Mouse (Mus musculus) forebrain, embryonic 10.5 days (tissue): Measurements from ENCODE around the gene Brd9. TPM values are rescaled to one million over a fixed set of nuclear protein-coding genes. Genes with fewer than 3 reads are reported as not detected.
A peak's percentile ranks its signal among the peaks of the same experiment; 100 is the strongest.

ENCODE experiments used
- DNase-seq: peaks from one replicate; pipeline ENCODE4 v3.0.0-alpha.2; 2017; ENCODE audit warnings: low spot score; ENCODE audit errors: extremely low spot score
- H3K27ac ChIP-seq: fragments of 300-500 bp; sonication (generic); 2 replicates; pipeline ENCODE4 v1.5.1; 2016; ENCODE audit warnings: mild to moderate bottlenecking
- H3K27me3 ChIP-seq: fragments of 300-500 bp; sonication (generic); 2 replicates; pipeline ENCODE4 v1.6.1; 2016; ENCODE audit warnings: mild to moderate bottlenecking; ENCODE audit not compliant: poor library complexity, severe bottlenecking
- H3K36me3 ChIP-seq: fragments of 300-500 bp; sonication (generic); replicated peaks from 2 replicates; pipeline ENCODE4 v1.6.1; 2016; ENCODE audit warnings: mild to moderate bottlenecking, moderate library complexity
- H3K4me1 ChIP-seq: fragments of 300-500 bp; sonication (generic); 2 replicates; pipeline ENCODE4 v1.6.1; 2016
- H3K4me3 ChIP-seq: fragments of 300-500 bp; sonication (generic); 2 replicates; pipeline ENCODE4 v1.5.1; 2016; ENCODE audit warnings: mild to moderate bottlenecking, moderate library complexity
- H3K9me3 ChIP-seq: fragments of 300-500 bp; sonication (generic); 2 replicates; pipeline ENCODE4 v1.6.1; 2016; ENCODE audit warnings: mild to moderate bottlenecking, moderate library complexity
- WGBS: fragments of 180-500 bp; shearing (Covaris S2); methylation state at CpG from one replicate; pipeline ENCODE4 v1.1.7; 2016; 5-methylcytosine and 5-hydroxymethylcytosine counted together
- polyA plus RNA-seq: library from polyadenylated mRNA; unstranded; fragments of >200 nt; fragmentation: Nextera tagmentation; extraction: Ambion mirVana; gene quantifications from 2 replicates; pipeline ENCODE4 v1.2.1, GENCODE M21; 2016

Gene Brd9
- polyA plus RNA-seq, 1 experiment from 2014 or later, result 53.6 TPM

DNA sequence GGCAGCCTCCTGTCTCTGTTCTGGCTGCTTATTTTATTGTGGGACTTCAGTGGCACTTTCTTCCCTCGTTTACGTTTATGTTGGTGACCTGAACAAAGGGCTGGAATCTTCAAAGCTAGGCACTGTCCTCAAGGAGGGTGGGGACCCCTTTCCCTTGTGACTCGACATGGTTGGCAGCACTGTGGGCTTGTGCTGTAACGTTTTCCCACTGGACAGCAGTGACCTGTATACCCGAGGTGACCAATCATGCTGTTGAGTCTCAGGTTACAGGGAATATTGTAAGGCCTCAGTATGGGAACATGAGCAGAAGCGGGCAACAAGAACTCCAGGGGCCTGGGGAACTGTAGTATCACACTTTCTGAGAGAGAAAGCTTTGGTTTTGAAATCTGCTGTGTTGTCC lies 17.1 kb downstream of the Brd9 start:
- Histone ChIP-seq H3K27ac (no peak overlapping the region), H3K9me3 (no peaks in the 10 kb centered on the region), H3K4me1 (no peaks in the 10 kb centered on the region), H3K27me3 (no peaks in the 10 kb centered on the region), H3K4me3 (no peak overlapping the region), H3K36me3 (peaks cover 95% of the 10 kb centered on the region)
- WGBS, result 76% methylated on average over 6 of the region's 6 CpGs
- no peak for DNase-seq

DNA sequence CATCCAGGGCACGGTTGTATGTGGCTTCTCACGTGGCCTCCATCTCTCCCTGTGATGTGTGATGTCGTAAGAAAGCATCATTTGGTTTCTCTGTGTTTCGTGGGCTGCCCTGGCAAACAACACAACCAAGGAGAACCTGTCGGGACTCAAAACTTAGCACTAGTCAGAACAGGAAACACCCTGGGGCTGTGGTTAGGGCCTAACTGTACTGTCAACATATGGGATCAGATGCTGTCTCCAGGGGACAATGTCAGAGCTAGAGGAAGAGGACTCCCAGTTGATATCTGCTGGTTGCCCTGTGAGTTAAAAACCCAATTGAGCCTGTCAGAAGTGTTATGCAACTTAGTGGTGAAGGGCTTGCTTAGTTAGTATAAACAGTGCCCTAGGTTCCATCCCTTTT lies 17.9 kb downstream of the Brd9 start:
- Histone ChIP-seq H3K9me3 (no peaks in the 10 kb centered on the region), H3K27ac (no peak overlapping the region), H3K27me3 (no peaks in the 10 kb centered on the region), H3K36me3 (peaks cover 95% of the 10 kb centered on the region), H3K4me3 (no peak overlapping the region), H3K4me1 (no peaks in the 10 kb centered on the region)
- DNase-seq, result no peak
- whole genome bisulfite sequencing, result 86% methylated on average over 5 of the region's 5 CpGs

DNA sequence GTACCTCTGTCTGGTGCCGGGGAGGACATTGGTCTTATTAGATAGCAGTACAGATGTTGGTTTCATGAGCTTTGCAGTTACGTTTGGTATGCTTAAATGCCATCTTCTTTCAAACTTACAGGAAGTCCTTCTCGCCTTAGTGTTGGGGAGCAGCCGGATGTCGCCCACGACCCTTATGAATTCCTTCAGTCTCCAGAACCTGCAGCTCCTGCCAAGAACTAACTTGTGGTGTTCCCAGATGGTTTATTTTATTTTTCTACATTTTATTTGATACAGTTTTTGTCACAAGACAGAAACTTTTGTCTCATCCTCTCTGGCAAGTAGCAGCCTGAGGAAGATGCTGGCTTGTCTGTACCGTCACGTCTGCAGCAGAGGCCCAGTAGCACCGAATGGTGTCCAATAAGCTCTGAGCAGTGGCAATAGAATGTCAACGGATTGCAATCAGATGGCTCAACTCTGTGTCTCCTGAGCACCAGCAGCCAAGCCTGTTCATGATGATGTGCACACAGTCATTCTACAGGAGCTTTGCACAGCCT lies 22.6 kb downstream of the Brd9 start:
- Histone ChIP-seq H3K4me1 (no peaks in the 10 kb centered on the region), H3K27me3 (no peaks in the 10 kb centered on the region), H3K4me3 (no peak overlapping the region), H3K36me3 (peaks cover 70% of the 10 kb centered on the region), H3K27ac (no peak overlapping the region), H3K9me3 (no peaks in the 10 kb centered on the region)
- WGBS, result 93% methylated on average over 10 of the region's 10 CpGs
- no peak for DNase-seq

- Histone ChIP-seq H3K27me3 (no peaks in the 10 kb centered on the region), H3K4me1 (no peaks in the 10 kb centered on the region), H3K9me3 (no peaks in the 10 kb centered on the region), H3K27ac (no peak overlapping the region), H3K36me3 (peaks cover 61% of the 10 kb centered on the region), H3K4me3 (no peak overlapping the region)
- DNase-seq, result no peak
- 85% methylated on average over 4 of the region's 4 CpGs for WGBS
Measured at GRCm38 (mm10) chr13:73961177-73961576, 23.6 kb downstream of the Brd9 start.

- 89% methylated on average over 5 of the region's 5 CpGs for WGBS
- H3K27me3 ChIP-seq, result no peaks in the 10 kb centered on the region
- no peaks in the 10 kb centered on the region for H3K9me3 ChIP-seq
- peaks cover 39% of the 10 kb centered on the region for H3K36me3 ChIP-seq
- no peak for DNase-seq
- no peak within 1 kb of the TSS for H3K27ac ChIP-seq
- no peaks in the 10 kb centered on the region for H3K4me1 ChIP-seq
- no peak within 1 kb of the TSS for H3K4me3 ChIP-seq
Measured at GRCm38 (mm10) chr13:73963551-73963950, 25.9 kb downstream of the Brd9 start, which contains the start of gene Zdhhc11. TSS of gene Zdhhc11 (plus strand) at chr13:73963851.

- H3K27ac ChIP-seq, result no peak overlapping the region
- peak; percentile 59 for DNase-seq
- 43% methylated on average over 12 of the region's 12 CpGs for WGBS
- no peaks in the 10 kb centered on the region for H3K36me3 ChIP-seq
- no peaks in the 10 kb centered on the region for H3K9me3 ChIP-seq
- H3K4me3 ChIP-seq, result no peak overlapping the region
- 0 out of 2 replicates have a peak, but pooled peaks cover 4% of the 10 kb centered on the region for H3K4me1 ChIP-seq
- H3K27me3 ChIP-seq, result no peaks in the 10 kb centered on the region
Measured at GRCm38 (mm10) chr13:73970545-73971448, 33.2 kb downstream of the Brd9 start.

- WGBS, result 87% methylated on average over 3 of the region's 3 CpGs
- Histone ChIP-seq H3K9me3 (no peaks in the 10 kb centered on the region), H3K4me3 (no peak overlapping the region)
Measured at GRCm38 (mm10) chr13:73974523-73974922, 36.9 kb downstream of the Brd9 start.

GRCm38 (mm10) chr13:73976935-73977334 lies 39.3 kb downstream of the Brd9 start:
- Histone ChIP-seq H3K36me3 (no peaks in the 10 kb centered on the region), H3K27ac (no peak overlapping the region), H3K9me3 (no peaks in the 10 kb centered on the region), H3K4me1 (no peaks in the 10 kb centered on the region), H3K4me3 (no peak overlapping the region), H3K27me3 (no peaks in the 10 kb centered on the region)
- DNase-seq, result no peak
- 92% methylated on average over 5 of the region's 5 CpGs for WGBS

More at GRCm38 (mm10) chr13:73974523-73974922, 36.9 kb downstream of the Brd9 start:
- no peaks in the 10 kb centered on the region for H3K36me3 ChIP-seq
- no peak for DNase-seq
- H3K27me3 ChIP-seq, result no peaks in the 10 kb centered on the region
- no peak overlapping the region for H3K27ac ChIP-seq
- 0 out of 2 replicates have a peak, but pooled peaks cover 4% of the 10 kb centered on the region for H3K4me1 ChIP-seq

DNA sequence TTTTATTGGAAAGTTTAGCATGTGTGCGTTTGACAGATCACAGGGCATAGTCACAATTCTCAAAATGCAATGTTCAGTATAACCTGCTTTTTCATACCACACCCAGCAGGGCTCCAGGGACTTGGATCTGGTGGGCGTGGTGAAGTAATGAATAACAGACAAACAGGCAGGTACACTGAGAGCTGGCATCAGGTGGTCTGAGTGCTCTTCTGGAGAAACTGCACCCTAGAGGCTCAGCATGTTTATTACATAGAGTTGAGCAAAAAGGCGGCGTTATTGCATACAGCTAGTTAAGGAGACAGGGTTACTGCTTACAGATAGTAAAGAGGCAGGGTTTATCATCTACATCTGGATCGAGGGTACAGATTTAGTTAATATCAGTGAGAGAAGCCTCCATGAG lies 52.7 kb downstream of the Brd9 start:
- 83% methylated on average over 5 of the region's 5 CpGs for WGBS
- H3K27ac ChIP-seq, result no peak overlapping the region
- DNase-seq, result no peak

DNA sequence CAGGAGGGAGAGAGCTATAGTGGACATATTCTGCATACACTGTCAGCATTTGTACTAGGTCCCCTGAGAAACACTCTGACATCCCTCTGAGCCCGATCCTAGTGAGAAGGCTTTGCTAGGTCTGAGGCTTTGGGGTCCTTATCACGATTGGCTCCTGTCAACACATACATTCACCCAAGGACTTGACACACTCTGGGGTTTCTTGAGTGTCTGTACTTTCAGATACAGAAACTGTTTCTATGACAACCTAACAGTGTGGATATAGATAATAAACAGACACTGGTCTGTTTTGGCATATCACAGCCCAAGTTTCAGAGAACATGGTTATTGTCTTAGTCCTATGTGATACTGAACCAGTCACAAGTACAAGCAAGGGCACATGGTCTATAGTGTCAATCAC lies 53.1 kb downstream of the Brd9 start:
- Histone ChIP-seq H3K27me3 (no peaks in the 10 kb centered on the region), H3K27ac (no peak overlapping the region), H3K36me3 (no peaks in the 10 kb centered on the region), H3K9me3 (no peaks in the 10 kb centered on the region), H3K4me3 (no peak overlapping the region), H3K4me1 (no peaks in the 10 kb centered on the region)
- 92% methylated on average over 2 of the region's 2 CpGs for WGBS
- no peak for DNase-seq

More for the DNA sequence above, 52.7 kb downstream of the Brd9 start:
- Histone ChIP-seq H3K4me1 (no peaks in the 10 kb centered on the region), H3K36me3 (no peaks in the 10 kb centered on the region), H3K27me3 (no peaks in the 10 kb centered on the region), H3K4me3 (no peak overlapping the region), H3K9me3 (no peaks in the 10 kb centered on the region)

GRCm38 (mm10) chr13:73991267-73991666 lies 53.7 kb downstream of the Brd9 start:
- Histone ChIP-seq H3K27ac (no peak overlapping the region), H3K27me3 (no peaks in the 10 kb centered on the region), H3K36me3 (no peaks in the 10 kb centered on the region), H3K4me1 (no peaks in the 10 kb centered on the region), H3K4me3 (no peak overlapping the region), H3K9me3 (no peaks in the 10 kb centered on the region)
- 87% methylated on average over 5 of the region's 5 CpGs for WGBS
- DNase-seq, result no peak

GRCm38 (mm10) chr13:73996456-73996855 lies 58.8 kb downstream of the Brd9 start:
- Histone ChIP-seq H3K36me3 (no peaks in the 10 kb centered on the region), H3K4me3 (no peak overlapping the region), H3K9me3 (no peaks in the 10 kb centered on the region), H3K27ac (no peak overlapping the region), H3K27me3 (no peaks in the 10 kb centered on the region), H3K4me1 (no peaks in the 10 kb centered on the region)
- DNase-seq, result no peak
- WGBS, result 89% methylated on average over 4 of the region's 4 CpGs

DNA sequence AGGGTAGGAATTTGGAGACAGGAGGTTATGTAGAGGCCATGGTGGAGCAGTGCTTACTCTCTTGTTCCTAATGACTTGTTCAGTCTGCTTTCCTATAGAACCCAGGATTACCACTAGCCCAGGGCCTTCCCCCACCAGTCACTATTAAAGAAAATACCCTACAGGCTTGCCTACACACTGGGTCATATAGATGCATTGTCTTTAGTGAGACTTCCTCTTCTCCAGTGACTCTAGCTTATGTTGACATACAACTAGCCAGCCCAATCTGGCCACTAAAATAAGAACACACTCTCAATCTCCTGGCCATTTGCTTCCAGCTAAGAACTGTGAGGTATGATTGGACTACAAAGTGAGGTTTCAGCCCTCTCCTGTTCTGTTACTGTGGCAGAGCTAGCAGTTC lies 62.9 kb downstream of the Brd9 start:
- DNase-seq, result no peak
- H3K4me3 ChIP-seq, result no peak overlapping the region
- no peaks in the 10 kb centered on the region for H3K4me1 ChIP-seq
- H3K9me3 ChIP-seq, result no peaks in the 10 kb centered on the region
- no peaks in the 10 kb centered on the region for H3K27me3 ChIP-seq
- no peak overlapping the region for H3K27ac ChIP-seq
- H3K36me3 ChIP-seq, result no peaks in the 10 kb centered on the region
